Mouse (Mus musculus): ENCODE measurements at regions not wholly inside any gene's neighbourhood (a gene's known extent, or its start where the extent isn't known, plus 50 kb on each side); places are given as distances from the start of the nearest gene placed in this dataset.

GRCm38 (mm10) chr12:29095406-29096032 lies 343.9 kb downstream of the Eipr1 start:
- no peak overlapping the region for H3K9ac ChIP-seq (ENCODE audit: control insufficient read depth, low read depth, low read length, poor library complexity, severe bottlenecking)
- H3K4me1 ChIP-seq (ENCODE audit: control insufficient read depth in 1 of 2, insufficient read depth in 2 of 2, low read length in 2 of 2), result no peaks in the 10 kb centered on the region
- no peak for TF ChIP-seq RCOR1 (IDR thresholded peaks at IDR 0.05; ENCODE audit: low read depth, low read length)
- TF ChIP-seq TCF12 (IDR thresholded peaks at IDR 0.05; ENCODE audit: low read depth, low read length), result no peak
- no peak for TF ChIP-seq POLR2AphosphoS2 (IDR thresholded peaks at IDR 0.05; ENCODE audit: low read length)
- no peak for TF ChIP-seq MEF2A (IDR thresholded peaks at IDR 0.05; ENCODE audit: extremely low read depth, insufficient replicate concordance, low read depth, low read length, poor library complexity, severe bottlenecking)
- TF ChIP-seq NRF1 (IDR thresholded peaks at IDR 0.05; ENCODE audit: insufficient read depth, low read depth, low read length, poor library complexity, severe bottlenecking), result no peak
- no peak for TF ChIP-seq ZC3H11A (IDR thresholded peaks at IDR 0.05; ENCODE audit: low read depth, low read length)
- TF ChIP-seq MXI1 (IDR thresholded peaks at IDR 0.05; ENCODE audit: low read depth, low read length), result no peak
- TF ChIP-seq USF2 (IDR thresholded peaks at IDR 0.05; ENCODE audit: borderline replicate concordance in 1 of 2, insufficient read depth in 1 of 2, low read depth in 1 of 2, low read length in 2 of 2), result no peak
- TF ChIP-seq UBTF (IDR thresholded peaks at IDR 0.05; ENCODE audit: borderline replicate concordance, insufficient read depth, low read depth, low read length), result no peak
- TF ChIP-seq GATA1 (IDR thresholded peaks at IDR 0.05; ENCODE audit: low read depth, low read length), result no peak
- TF ChIP-seq CHD1 (IDR thresholded peaks at IDR 0.05; ENCODE audit: low read depth, low read length), result no peak
- no peak for TF ChIP-seq MAFK (IDR thresholded peaks at IDR 0.05; ENCODE audit: borderline replicate concordance, low read depth, low read length)
- no peak for TF ChIP-seq ETS1 (IDR thresholded peaks at IDR 0.05; ENCODE audit: low read depth, low read length)
- no peak for TF ChIP-seq CTCF (IDR thresholded peaks at IDR 0.05 in 2 of 3, conservative IDR thresholded peaks at IDR 0.05 in 1 of 3; ENCODE audit: control insufficient read depth in 1 of 3, insufficient read depth in 1 of 3, low read depth in 2 of 3, low read length in 3 of 3, poor library complexity in 1 of 3, severe bottlenecking in 1 of 3)
- no peak for TF ChIP-seq TBP (IDR thresholded peaks at IDR 0.05; ENCODE audit: low read depth, low read length)
- TF ChIP-seq GABPA (IDR thresholded peaks at IDR 0.05; ENCODE audit: low read depth, low read length), result no peak
- no peak for TF ChIP-seq HCFC1 (IDR thresholded peaks at IDR 0.05; ENCODE audit: low read depth, low read length)
- TF ChIP-seq JUND (IDR thresholded peaks at IDR 0.05; ENCODE audit: low read depth, low read length), result no peak
- no peak for TF ChIP-seq ZKSCAN1 (IDR thresholded peaks at IDR 0.05; ENCODE audit: low read depth, low read length)
- TF ChIP-seq EP300 (IDR thresholded peaks at IDR 0.05; ENCODE audit: low read depth in 1 of 2, low read length in 2 of 2), result no peak
- H3K27me3 ChIP-seq (ENCODE audit: control insufficient read depth in 1 of 2, insufficient read depth in 2 of 2, low read length in 2 of 2), result no peaks in the 10 kb centered on the region
- no peak overlapping the region for H3K4me3 ChIP-seq (ENCODE audit: control insufficient read depth in 1 of 2, insufficient read depth in 1 of 2, low read depth in 2 of 2, low read length in 2 of 2)
- H3K27ac ChIP-seq (ENCODE audit: control insufficient read depth, low read depth, low read length), result no peak overlapping the region
- H3K36me3 ChIP-seq (ENCODE audit: control insufficient read depth in 1 of 2, insufficient read depth in 2 of 2, low read length in 2 of 2), result no peaks in the 10 kb centered on the region
- H3K79me2 ChIP-seq (ENCODE audit: control insufficient read depth, insufficient read depth, low read length, poor library complexity), result no peaks in the 10 kb centered on the region
- no peak for DNase-seq (ENCODE audit: low read depth, low spot score)
- no peaks in the 10 kb centered on the region for H3K9me3 ChIP-seq (replicated peaks; ENCODE audit: insufficient read depth, low read length)

Data from MEL (cell line).